Mouse (Mus musculus): Measurements from ENCODE around the gene Ect2.

GRCm38 (mm10) chr3:27063399-27064260 is 90.0 kb downstream of the Ect2 start:
- TF ChIP-seq CHD1 (IDR thresholded peaks at IDR 0.05; ENCODE audit: low read depth, low read length) (no peak), CTCF (conservative IDR thresholded peaks at IDR 0.05 in 1 of 2, IDR thresholded peaks at IDR 0.05 in 1 of 2; ENCODE audit: low read depth in 2 of 2, low read length in 2 of 2) (no peak)

Data from CH12.LX (cell line).